Mouse (Mus musculus) cerebellum, adult 11 months (tissue): Measurements from ENCODE around the gene Pop7.

Source experiments
- DNase-seq: peaks from one replicate; pipeline ENCODE4 v3.0.0; 2022

Pop7 gene

GRCm38 (mm10) chr5:137501709-137502666, at the start of gene Pop7:
TSS of gene Pop7 (minus strand) at chr5:137502518.
- DNase-seq = peak; percentile 100

- no peak for DNase-seq
These were observed 48.8 kb upstream of the Pop7 start for GRCm38 (mm10) chr5:137551119-137551518.

GRCm38 (mm10) chr5:137549840-137550239, 47.5 kb upstream of the Pop7 start:
- DNase-seq = no peak

GRCm38 (mm10) chr5:137545596-137545995, 43.3 kb upstream of the Pop7 start:
- no peak for DNase-seq

DNA sequence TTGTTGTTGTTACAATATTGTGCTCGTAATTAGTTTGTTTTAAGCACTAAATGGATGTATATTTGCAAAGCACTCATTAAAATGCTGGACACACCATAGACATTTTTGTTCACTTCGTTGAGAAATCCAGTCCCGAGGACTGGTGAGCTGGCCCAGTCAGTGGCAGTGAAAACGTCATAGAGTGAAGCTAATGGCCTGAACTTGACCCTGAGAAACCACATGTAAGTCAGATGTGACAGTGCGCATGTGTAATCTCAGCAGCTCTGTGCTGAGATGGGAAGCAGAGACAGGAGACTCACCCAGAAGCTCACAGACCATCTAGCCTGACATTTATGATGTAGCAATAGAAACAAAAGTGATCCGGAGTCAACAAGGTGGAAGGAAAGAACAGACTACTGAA, 42.6 kb upstream of the Pop7 start:
- DNase-seq = no peak

- DNase-seq = peak; percentile 73
These were observed 39.6 kb upstream of the Pop7 start for GRCm38 (mm10) chr5:137541768-137542540.

DNA sequence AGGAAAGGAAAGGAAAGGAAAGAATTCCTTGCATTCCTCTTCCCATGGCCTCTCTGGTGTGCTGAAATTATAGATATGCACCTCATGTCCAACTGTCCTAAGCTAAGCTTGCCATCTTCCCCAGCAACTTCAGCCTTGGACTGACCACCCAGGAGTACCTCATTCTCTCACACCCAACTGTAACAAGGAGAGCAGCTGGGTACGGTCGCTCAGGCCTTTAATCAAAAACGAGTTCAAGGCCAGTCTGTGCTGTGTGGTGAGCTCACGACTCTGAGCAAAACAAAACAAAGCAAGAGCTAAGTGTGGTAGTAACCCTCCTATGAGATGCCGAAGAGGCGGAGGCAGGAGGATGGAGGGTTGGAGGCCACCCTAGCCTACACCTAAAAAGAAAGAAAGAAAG, 38.7 kb upstream of the Pop7 start:
- DNase-seq = no peak

- DNase-seq = peak; percentile 77
These were observed 37.0 kb upstream of the Pop7 start for GRCm38 (mm10) chr5:137539291-137539801.

DNA sequence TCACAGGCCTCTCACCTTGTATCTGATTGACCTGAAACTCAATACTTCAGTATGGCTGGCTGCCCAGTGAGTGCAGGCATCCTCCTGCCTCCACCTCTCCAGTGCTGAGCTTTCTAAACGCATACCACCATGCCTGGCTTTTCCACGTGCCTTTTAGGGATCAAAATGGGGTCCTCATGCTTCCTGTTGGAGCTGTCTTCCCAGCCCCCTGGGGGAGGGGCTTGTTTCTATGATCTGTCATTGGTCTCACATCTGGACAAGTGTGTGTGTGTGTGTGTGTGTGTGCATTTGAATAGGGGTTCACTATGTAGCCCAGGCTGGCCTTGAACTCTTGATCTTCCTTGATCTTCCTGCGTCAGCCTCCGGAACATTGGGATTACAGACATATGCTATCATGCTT, 35.1 kb upstream of the Pop7 start:
- DNase-seq = no peak

DNA sequence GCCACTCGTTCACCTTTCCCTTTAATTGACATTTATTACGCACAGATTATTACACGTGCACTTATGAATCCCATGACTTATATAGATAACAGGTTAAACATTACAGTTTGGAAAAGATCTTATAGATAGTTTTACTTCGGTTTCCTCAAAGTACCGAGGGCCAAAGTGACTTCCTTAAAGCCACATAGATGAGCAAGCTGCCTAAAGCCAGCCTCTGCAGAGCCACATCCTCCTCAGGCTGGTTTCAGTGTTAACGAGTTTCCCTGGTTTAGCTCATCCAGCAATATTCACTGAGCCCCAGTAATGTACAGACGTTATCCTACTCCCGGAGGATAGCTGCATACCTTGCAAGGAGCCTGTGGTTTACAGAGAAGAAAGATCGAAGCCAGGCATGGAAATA, 33.0 kb upstream of the Pop7 start:
- DNase-seq = peak; percentile 2

DNA sequence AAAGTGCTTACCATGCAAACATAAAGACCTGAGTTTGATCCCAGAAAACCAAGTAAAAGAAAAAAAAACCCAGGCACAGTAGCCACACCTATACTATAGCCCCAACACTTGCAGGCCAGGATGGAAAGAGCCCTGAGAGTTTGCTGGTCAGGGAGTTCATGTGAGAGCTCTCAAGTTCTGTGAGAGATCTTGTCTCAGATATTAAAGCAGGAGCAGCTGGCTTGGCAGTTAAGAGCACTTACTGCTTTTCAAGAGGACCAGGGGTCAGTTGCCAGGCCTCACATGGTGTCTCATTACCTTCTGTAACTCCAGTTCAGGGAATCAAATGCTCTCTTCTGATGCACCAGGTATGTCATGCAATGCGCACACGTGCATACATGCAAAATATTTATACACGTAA, 32.4 kb upstream of the Pop7 start:
- peak; percentile 18 for DNase-seq

DNA sequence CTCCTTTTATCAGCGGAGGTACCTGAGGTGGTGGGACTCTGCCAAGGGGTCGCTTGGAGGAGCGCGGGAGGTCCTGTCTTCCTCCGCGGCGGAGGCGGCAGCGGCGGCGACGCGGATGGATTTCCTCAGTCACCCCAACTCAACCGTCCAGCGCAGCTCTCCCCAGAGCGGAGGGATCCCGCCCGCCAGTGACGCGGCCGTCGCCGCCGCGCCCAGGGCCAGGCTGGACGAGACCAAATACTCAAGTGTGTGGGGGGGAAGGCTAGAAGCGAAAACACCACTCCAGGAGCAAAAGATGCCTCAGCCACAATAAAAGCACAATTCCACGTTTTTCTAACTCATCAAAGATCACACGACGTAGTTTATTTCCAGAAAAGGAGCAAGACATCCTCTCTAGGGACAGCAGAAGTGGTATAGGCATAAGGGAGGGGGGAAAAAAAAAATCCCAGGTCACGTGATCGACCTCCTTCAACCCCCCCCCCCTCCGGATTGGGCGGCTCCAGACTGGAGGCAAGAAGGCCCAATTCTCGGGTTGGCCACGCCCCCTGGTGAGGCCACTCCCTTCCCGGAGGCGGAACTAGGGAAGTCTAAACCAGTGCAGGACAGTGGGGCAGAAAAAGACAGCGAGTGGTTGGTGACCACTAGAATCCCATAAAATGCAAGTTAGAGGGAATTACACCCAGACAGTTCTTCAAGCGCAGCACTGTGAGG, 31.0 kb upstream of the Pop7 start, which contains the start of the genes Epo and Gnb2:
Epo (minus strand) TSS at position 126 of the 711 bp plus-strand sequence.
Gnb2 (minus strand) TSS at position 394 of the 711 bp plus-strand sequence.
- DNase-seq = peak; percentile 98

- DNase-seq = no peak
These were observed 30.4 kb upstream of the Pop7 start for GRCm38 (mm10) chr5:137532808-137533116.

DNA sequence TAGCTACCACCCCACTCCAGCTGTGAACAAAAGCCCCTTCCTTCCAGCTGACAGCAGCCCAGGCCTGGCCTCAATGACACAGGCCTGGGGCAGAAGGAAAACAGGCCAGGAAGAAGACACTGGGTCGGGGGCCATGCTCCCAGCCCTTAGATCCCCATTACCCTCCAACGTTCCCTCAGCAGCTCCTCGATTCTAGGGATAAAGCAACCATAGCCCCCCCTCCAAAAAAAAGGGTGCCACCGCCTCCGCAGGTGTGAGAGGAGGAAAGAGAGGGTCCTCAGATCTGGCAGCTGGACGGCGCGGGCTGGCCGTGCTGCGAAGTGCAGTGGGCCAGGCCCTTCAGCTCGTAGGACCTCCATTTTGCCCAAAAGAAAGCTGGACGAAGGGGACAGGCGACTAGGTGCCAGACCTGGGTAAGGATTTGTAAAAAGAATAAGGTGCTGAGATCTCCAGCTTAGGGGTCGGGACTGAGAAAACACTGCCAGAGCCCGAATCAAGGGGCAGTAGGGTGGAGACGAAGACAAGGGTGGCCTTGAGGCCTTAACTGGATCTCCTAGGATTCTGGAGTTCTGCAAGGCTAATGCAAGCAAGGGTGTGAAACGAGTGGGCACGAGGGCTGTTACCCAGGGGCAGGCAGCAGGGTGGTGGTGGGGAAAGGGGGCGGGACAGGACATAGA, 30.0 kb upstream of the Pop7 start:
- no peak for DNase-seq

GRCm38 (mm10) chr5:137531414-137532130, 29.3 kb upstream of the Pop7 start:
- peak; percentile 74 for DNase-seq

DNA sequence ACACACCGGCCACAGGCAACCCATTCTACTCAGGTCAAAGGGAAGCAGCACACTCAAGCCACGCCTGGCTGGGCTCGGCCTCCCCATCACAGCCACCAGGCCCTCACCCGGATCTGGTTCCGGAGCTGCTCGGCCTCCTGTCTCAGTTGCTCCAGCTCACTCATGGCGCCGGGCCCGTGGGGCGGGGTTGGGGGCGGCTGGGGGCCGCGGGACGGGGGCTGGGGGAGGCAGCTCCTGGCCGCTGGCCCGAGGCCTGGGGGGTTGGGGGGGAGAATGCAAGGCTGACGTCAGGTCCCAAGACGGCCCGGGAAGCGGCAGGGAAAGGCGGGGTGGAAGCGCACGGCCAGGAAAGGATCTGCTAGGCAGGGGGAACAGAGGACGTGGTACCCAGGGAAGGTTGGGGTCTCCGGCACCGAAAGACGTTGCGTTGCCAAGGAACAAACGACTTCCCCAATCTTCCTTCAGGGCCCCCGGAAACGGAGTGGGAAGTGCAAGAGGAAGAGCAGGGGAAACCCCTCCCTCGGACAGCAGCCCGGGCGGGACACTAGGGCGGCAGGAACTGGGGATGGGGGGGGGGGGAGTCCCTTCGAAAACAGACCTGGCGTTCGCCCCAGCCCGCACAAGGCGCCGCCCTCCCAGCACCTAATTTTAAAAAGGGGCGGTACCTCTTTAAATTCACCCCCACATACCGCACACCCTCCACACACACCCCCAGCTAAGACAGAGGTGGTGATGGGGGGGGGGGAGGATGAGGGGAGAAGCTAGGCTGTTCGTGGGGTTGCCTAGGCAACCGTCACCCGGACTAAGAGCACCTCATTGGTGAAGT, 28.5 kb upstream of the Pop7 start:
- DNase-seq = no peak

GRCm38 (mm10) chr5:137530075-137530474, 27.8 kb upstream of the Pop7 start:
- no peak for DNase-seq

DNA sequence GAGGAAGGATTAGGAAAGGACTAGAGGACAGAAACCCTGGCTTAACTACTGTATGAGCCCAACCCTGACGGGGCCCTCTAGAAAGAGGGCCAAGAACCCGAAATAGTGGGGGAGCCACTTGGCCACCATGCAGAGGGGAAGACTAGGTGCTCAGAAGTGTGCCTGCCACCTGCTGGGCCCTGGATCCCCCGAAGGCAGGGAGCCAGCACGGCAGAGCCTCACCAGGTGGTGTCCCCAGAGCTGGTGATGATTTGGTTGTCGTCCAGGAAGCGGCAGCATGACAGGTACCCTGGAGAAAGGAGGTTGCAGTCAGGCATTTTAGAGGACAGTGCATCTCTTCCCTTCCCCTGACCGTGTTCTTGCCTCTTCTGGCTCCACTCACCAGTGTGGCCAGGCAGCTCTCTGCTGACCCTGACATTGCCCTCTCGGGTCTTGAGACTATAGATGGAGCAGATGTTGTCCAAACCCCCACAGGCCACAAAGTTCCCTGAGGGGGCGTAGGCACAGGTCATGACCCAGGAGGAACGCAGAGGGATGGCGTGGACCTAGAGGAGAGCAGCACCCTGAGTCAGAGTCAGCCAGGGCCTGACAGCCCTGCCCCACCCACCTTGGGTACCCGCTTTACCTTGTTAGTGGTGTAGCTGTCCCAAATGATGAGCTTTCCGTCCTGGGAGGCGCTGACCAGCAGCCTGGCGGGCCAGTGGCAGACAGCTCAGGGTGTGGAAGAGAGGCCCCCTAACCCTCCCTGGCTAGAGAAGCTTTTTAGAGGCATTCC, 27.1 kb upstream of the Pop7 start:
- DNase-seq = no peak

- DNase-seq = no peak
These were observed 26.1 kb upstream of the Pop7 start for GRCm38 (mm10) chr5:137528247-137528968.
